ENCODE assay signal across 8 mouse cellular contexts in the genomic region with DNA sequence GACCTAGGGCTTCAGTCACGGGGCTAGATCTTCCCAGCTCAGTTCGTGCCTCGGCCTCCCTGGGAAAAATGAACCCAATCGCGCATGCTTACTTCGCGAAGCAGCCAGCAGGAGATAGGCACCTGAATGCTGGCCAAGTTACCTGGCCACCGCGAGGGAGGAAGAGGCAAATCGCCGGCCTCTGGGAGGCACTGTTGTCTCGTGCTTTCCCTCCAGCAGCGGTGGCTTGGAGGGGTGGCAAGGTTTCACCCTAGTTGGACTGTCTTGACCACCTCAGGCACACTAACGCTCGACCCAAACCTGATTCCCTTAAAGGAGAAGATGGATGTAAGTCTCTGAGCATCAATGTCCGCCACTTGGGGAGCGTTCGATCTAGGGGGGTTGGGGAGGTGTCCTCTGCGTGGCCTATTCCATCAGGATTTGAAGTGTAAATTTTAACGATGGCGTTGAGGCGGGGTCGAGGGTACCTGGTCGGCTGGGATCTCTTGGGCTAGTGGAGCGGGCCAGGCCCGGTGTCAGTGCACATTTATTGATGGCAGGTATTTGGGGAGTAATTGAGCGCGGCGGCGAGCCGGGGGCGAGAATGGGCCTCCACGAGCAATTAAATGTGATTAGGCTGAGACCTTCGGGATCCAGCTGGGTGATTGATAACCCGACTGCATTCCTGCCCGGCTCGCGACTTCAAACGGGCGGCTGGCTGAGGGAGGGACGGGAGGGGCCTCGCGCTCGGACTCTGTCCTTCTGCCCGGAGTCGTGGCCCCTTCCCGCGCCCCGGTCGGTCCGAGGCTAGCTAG. TPM values are rescaled to one million over a fixed set of nuclear protein-coding genes. Genes with fewer than 3 reads are reported as not detected.
A peak's percentile ranks its signal among the peaks of the same experiment; 100 is the strongest.
DNase-seq lines count a peak whose midpoint lies in the region; ATAC-seq lines count a peak whose summit lies in the region.
"Had no signal": no experiment of that assay in that cellular context is flagged by ENCODE, and none has a peak within 500 bp of the region (broad histone marks: within the 10 kb centered on the region; RNA-seq: fewer than 3 reads in every experiment).

No protein-coding gene starts in this region.

- WGBS in heart, embryonic 11.5 days (ENCODE audit: insufficient replicate concordance), result under 1% methylated on average over 51 of the region's 51 CpGs
- 0% methylated on average over 51 of the region's 51 CpGs for WGBS in midbrain, embryonic 11.5 days

- peak; percentile 89 for DNase-seq in ES-CJ7 (ENCODE audit: low read depth, low spot score)
- DNase-seq in adrenal gland, postnatal 10 days, result peak; percentile 58
- peak; percentile 58 for DNase-seq in kidney, postnatal 10 days
- DNase-seq in midbrain, embryonic 11.5 days (ENCODE audit: low spot score, missing footprints), result peak; percentile 95
- DNase-seq in thymus, adult 18-20 months, result no peak
- no peak for DNase-seq in spleen, adult 18-20 months

- peak overlapping the region; percentile 44 for H3K4me3 ChIP-seq in heart, embryonic 11.5 days (ENCODE audit: low read depth, low read length)
- H3K4me3 ChIP-seq in midbrain, embryonic 11.5 days (ENCODE audit: low read depth, low read length), result peak overlapping the region; percentile 25

- ATAC-seq in heart, embryonic 11.5 days (replicated peaks; ENCODE audit: insufficient number of reproducible peaks, low FRiP score, low TSS enrichment), result no peak; the same call in 1 of the 2 replicates
- peak; percentile 25; the same call in 1 of the 2 replicates for ATAC-seq in midbrain, embryonic 11.5 days (ENCODE audit: low FRiP score)

- peaks cover 57% of the 10 kb centered on the region for H3K27me3 ChIP-seq in heart, embryonic 11.5 days (ENCODE audit: control insufficient read depth, insufficient read depth, low read length)
- peaks cover 94% of the 10 kb centered on the region for H3K27me3 ChIP-seq in midbrain, embryonic 11.5 days (ENCODE audit: control insufficient read depth, insufficient read depth, low read length)

- H3K4me2 ChIP-seq in heart, embryonic 11.5 days, result peak overlapping the region; percentile 81
- H3K4me2 ChIP-seq in midbrain, embryonic 11.5 days, result peak overlapping the region; percentile 53

- H3K27ac ChIP-seq in heart, embryonic 11.5 days (ENCODE audit: low read depth, low read length), result no peak overlapping the region
- no peak overlapping the region for H3K27ac ChIP-seq in midbrain, embryonic 11.5 days (ENCODE audit: low read depth, low read length)

- no peaks in the 10 kb centered on the region for H3K36me3 ChIP-seq in heart, embryonic 11.5 days (ENCODE audit: control insufficient read depth, insufficient read depth, low read length)
- H3K36me3 ChIP-seq in midbrain, embryonic 11.5 days (ENCODE audit: control insufficient read depth, insufficient read depth, low read length), result no peaks in the 10 kb centered on the region

- H3K9me3 ChIP-seq in heart, embryonic 11.5 days (replicated peaks; ENCODE audit: control insufficient read depth, low read length), result no peaks in the 10 kb centered on the region
- no peaks in the 10 kb centered on the region for H3K9me3 ChIP-seq in midbrain, embryonic 11.5 days (ENCODE audit: control insufficient read depth, low read length)

- peaks cover 7% of the 10 kb centered on the region; the same call in 1 of the 2 replicates for H3K4me1 ChIP-seq in heart, embryonic 11.5 days (ENCODE audit: control insufficient read depth, insufficient read depth, low read length)
- H3K4me1 ChIP-seq in midbrain, embryonic 11.5 days (ENCODE audit: control insufficient read depth, insufficient read depth, low read length), result peaks cover 40% of the 10 kb centered on the region

- 0 out of 2 replicates have a peak overlapping the region, but pooled peaks have one; percentile 16 for H3K9ac ChIP-seq in heart, embryonic 11.5 days (ENCODE audit: low read depth, low read length)
- H3K9ac ChIP-seq in midbrain, embryonic 11.5 days (ENCODE audit: low read length), result peak overlapping the region; percentile 40; the same call in 1 of the 2 replicates

RNA-seq across cellular contexts. Expression of a gene that starts 10.8 kb away (rescaled TPM):
- under 1 TPM in 1 of 2 experiments, not detected in 1; 0.15 TPM for total RNA-seq in adrenal gland, postnatal 10 days (2021)
- 10.8 and 10.9 TPM in 2 replicates for polyA plus RNA-seq in heart, embryonic 11.5 days (2014; fragmentation: Nextera tagmentation; extraction: Ambion mirVana)
- 23.0 and 25.0 TPM in 2 replicates for polyA plus RNA-seq in midbrain, embryonic 11.5 days (2014; fragmentation: Nextera tagmentation; extraction: Ambion mirVana)
- polyA plus RNA-seq: spleen, adult 2 months had no signal

Comparison
In these comparisons a context has a peak if more than half of its experiments do, and no peak if none do; other contexts are left out.
1. DNase-seq: peak in ES-CJ7 (single experiment), adrenal gland, postnatal 10 days (single experiment), kidney, postnatal 10 days (single experiment) and midbrain, embryonic 11.5 days (single experiment); none in thymus, adult 18-20 months (0 of 2) and spleen, adult 18-20 months (0 of 2).